Mouse (Mus musculus): ENCODE results near the gene Klrb1c. TPM values are rescaled to one million over a fixed set of nuclear protein-coding genes. Genes with fewer than 3 reads are reported as not detected.
"Not testable (repeated sequence)": the region's sequence is repeated elsewhere in the genome, so short reads cannot be mapped to it uniquely, and the experiment has no call there.

The Klrb1c gene
- not detected for total RNA-seq (2021)

GRCm38 (mm10) chr6:128789115-128789514 lies at the start of gene Klrb1c:
Gene Klrb1c, minus strand, starts transcription at chr6:128789215.
- no peak for DNase-seq

GRCm38 (mm10) chr6:128837454-128838341 lies 48.7 kb upstream of the Klrb1c start:
- DNase-seq = no peak

- no peak for DNase-seq
These were observed 47.9 kb upstream of the Klrb1c start for GRCm38 (mm10) chr6:128836955-128837334.

GRCm38 (mm10) chr6:128836191-128836954 lies 47.4 kb upstream of the Klrb1c start:
- DNase-seq = no peak

GRCm38 (mm10) chr6:128835571-128835970 lies 46.6 kb upstream of the Klrb1c start:
- DNase-seq = no peak

GRCm38 (mm10) chr6:128833046-128833445 lies 44.0 kb upstream of the Klrb1c start:
- no peak for DNase-seq

- DNase-seq = no peak
These were observed 40.8 kb upstream of the Klrb1c start for GRCm38 (mm10) chr6:128829837-128830236.

- no peak for DNase-seq
These were observed 37.8 kb upstream of the Klrb1c start for GRCm38 (mm10) chr6:128826781-128827180.

GRCm38 (mm10) chr6:128826132-128826531 lies 37.1 kb upstream of the Klrb1c start, which contains the start of the genes Gm44511 and Klrb1b:
Gene Gm44511, minus strand, starts transcription at chr6:128826315.
Gene Klrb1b, minus strand, starts transcription at chr6:128826331.
- no peak for DNase-seq

- no peak for DNase-seq
These were observed 29.2 kb upstream of the Klrb1c start for GRCm38 (mm10) chr6:128818083-128818802.

GRCm38 (mm10) chr6:128808532-128808931 lies 19.5 kb upstream of the Klrb1c start:
- DNase-seq = peak; percentile 31

GRCm38 (mm10) chr6:128807021-128807420 lies 18.0 kb upstream of the Klrb1c start:
- no peak for DNase-seq

- DNase-seq = peak; percentile 70
These were observed 16.0 kb upstream of the Klrb1c start for GRCm38 (mm10) chr6:128804823-128805640.

- DNase-seq = peak; percentile 98
These were observed 14.2 kb upstream of the Klrb1c start for GRCm38 (mm10) chr6:128802999-128803857.

GRCm38 (mm10) chr6:128802557-128802956 lies 13.5 kb upstream of the Klrb1c start:
- DNase-seq = no peak

GRCm38 (mm10) chr6:128800696-128801095 lies 11.7 kb upstream of the Klrb1c start:
- not testable (repeated sequence) for DNase-seq

GRCm38 (mm10) chr6:128799896-128800270 lies 10.9 kb upstream of the Klrb1c start:
- DNase-seq = no peak

- DNase-seq = peak; percentile 90
These were observed 10.3 kb upstream of the Klrb1c start for GRCm38 (mm10) chr6:128799144-128799895.

GRCm38 (mm10) chr6:128798772-128799143 lies 9.7 kb upstream of the Klrb1c start:
- peak; percentile 81 for DNase-seq
